Mouse (Mus musculus) C2C12 (cell line): ENCODE data around the gene Map7d1.

Source experiments
- CTCF ChIP-seq: IDR thresholded peaks from one replicate; pipeline ENCODE4 v1.5.1; 2011; ENCODE audit not compliant: control insufficient read depth, insufficient read depth, insufficient read length
- FOSL1 ChIP-seq: IDR thresholded peaks from one replicate; pipeline ENCODE4 v1.8.0; 2011; ENCODE audit warnings: mild to moderate bottlenecking, low read length; ENCODE audit not compliant: poor library complexity, insufficient read depth, severe bottlenecking
- MAX ChIP-seq: IDR thresholded peaks from one replicate; pipeline ENCODE4 v1.6.1; 2011; ENCODE audit warnings: mild to moderate bottlenecking, control low read depth
- MYOG ChIP-seq: IDR thresholded peaks from one replicate; pipeline ENCODE4 v1.6.1; 2011; ENCODE audit not compliant: control insufficient read depth, insufficient read length; ENCODE audit errors: extremely low read depth

DNA sequence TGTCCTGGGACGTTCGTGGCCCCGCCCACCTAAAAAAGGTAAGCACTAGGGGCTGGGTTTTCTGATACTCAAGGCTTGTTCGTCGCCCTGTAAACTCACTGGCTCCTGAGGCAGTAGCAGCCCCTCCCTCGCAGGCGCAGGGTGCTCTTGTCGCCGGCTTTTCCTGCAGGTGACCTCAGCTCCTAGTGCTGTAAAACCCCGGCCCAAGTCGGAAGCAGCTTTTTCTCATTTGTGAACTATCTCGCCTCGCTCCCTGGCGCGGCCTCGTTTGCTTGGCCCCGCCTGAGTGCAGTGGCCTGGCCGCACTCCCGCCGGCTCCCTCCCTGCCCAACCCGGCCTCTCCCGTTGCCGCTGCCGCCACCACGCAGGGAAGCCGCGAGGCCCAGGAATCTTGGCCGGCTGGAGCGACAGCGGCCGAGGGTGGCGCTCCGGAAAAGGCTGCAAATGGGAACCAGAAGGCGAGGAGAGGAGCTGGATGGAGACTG, 40.5 kb upstream of the Map7d1 start:
- TF ChIP-seq FOSL1: no peak
- no peak for TF ChIP-seq CTCF
- no peak for TF ChIP-seq MAX
- TF ChIP-seq MYOG: no peak
